9 mouse cellular contexts compared by ENCODE assay signal in the genomic region with DNA sequence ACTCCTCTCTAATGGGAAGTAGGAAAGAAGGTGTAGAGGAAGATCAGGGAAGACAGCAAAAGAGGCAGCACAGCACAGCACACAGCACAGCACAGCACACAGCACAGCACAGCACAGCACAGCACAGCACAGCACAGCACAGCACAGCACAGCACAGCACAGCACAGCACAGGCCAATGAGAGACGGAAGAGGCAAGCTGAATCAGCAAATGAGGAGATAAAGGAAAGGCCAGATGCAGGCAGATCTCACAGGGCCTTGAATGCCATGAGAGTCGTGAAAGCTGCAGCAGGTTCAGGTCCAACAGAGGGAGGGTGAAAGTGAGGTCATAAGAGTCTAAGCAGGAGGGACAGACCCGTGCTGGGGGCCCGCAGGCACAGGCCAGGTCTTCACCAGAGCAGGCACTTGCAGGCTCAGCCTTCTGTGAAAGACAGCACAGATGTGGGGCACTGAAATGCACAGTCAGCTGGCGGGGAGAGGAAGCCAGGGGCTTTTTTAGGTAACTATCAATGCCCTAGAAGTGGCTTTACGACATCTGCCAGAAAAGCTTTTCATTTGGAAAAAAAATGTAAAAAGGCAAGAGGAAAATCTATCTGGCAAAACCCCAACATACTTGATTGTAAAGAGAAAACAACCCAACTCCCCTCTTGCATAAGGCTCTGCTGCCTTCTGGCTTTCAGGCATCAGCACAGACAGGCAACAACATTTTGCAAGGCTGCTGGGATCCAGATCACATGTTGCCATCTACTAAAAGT.
DNase-seq lines count a peak whose midpoint lies in the region.
"Had no signal": no experiment of that assay in that cellular context is flagged by ENCODE, and none has a peak within 500 bp of the region (broad histone marks: within the 10 kb centered on the region; RNA-seq: fewer than 3 reads in every experiment).

No protein-coding gene starts in this region.

- DNase-seq in heart, adult 18-20 months, result peak; percentile 5 to 18
- DNase-seq in heart, postnatal 25 days (ENCODE audit: low spot score), result no peak
- peak; percentile 52 for DNase-seq in right cerebral cortex, adult 18-20 months
- DNase-seq in right cerebral cortex, postnatal 4 days, result no peak
- DNase-seq in layer of hippocampus, postnatal 14 days (ENCODE audit: low spot score in 2 of 2), result peak; percentile 36 to 52
- DNase-seq in telencephalon, adult 2 months (ENCODE audit: low read depth, low spot score), result peak; percentile 80
- no peak for DNase-seq in urinary bladder, postnatal 4 days (ENCODE audit: low spot score in 2 of 2)
- no peak for DNase-seq in adrenal gland, postnatal 4 days (ENCODE audit: low spot score in 2 of 2)
- DNase-seq: cerebellum, adult 11-12 months had no signal

- intact Hi-C loops in heart, postnatal 25 days (cut with DNase I), result no loop called here

Comparison
In these comparisons a context has a peak if more than half of its experiments do, and no peak if none do; other contexts are left out.
1. DNase-seq: peak in heart, adult 18-20 months (2 of 2), right cerebral cortex, adult 18-20 months (single experiment), layer of hippocampus, postnatal 14 days (2 of 2) and telencephalon, adult 2 months (single experiment); none in heart, postnatal 25 days (single experiment), right cerebral cortex, postnatal 4 days (single experiment), urinary bladder, postnatal 4 days (0 of 2) and adrenal gland, postnatal 4 days (0 of 2).